Mouse (Mus musculus) gastrocnemius, postnatal 14 days (tissue): Measurements from ENCODE around the gene Cyfip2. TPM values are rescaled to one million over a fixed set of nuclear protein-coding genes. Genes with fewer than 3 reads are reported as not detected.
A peak's percentile ranks its signal among the peaks of the same experiment; 100 is the strongest.

Source experiments
- DNase-seq: peaks from one replicate; pipeline ENCODE4 v3.0.0; 2021; ENCODE audit warnings: mixed read lengths
- intact Hi-C: fragments of 180-260 bp; cut with DNase I; formaldehyde crosslinking; loops from one replicate; pipeline ENCODE4 v1.15.1; 2025; ENCODE audit warnings: low total_unique reads
- total RNA-seq, 2 experiments: library from RNA; stranded (reverse); gene quantifications; 2 replicates each; pipeline ENCODE4 v1.2.3; 2021

The Cyfip2 gene
- total RNA-seq, 2 experiments from 2014 or later, result 0.49 to 0.70 TPM

GRCm38 (mm10) chr11:46245926-46246325 is 66.7 kb downstream of the Cyfip2 start:
- no peak for DNase-seq
- intact Hi-C loops, result no loop called here

GRCm38 (mm10) chr11:46244731-46245604 is 67.7 kb downstream of the Cyfip2 start:
- DNase-seq, result no peak
- intact Hi-C loops, result no loop called here

- intact Hi-C loops, result no loop called here
- DNase-seq, result no peak
Measured at GRCm38 (mm10) chr11:46241985-46242384, 70.7 kb downstream of the Cyfip2 start.

GRCm38 (mm10) chr11:46241150-46241673 is 71.4 kb downstream of the Cyfip2 start:
- no peak for DNase-seq
- intact Hi-C loops, result no loop called here

GRCm38 (mm10) chr11:46236976-46237375 is 75.7 kb downstream of the Cyfip2 start:
- intact Hi-C loops, result no loop called here
- peak; percentile 56 for DNase-seq

- intact Hi-C loops, result no loop called here
- DNase-seq, result no peak
Measured at GRCm38 (mm10) chr11:46235334-46235733, 77.3 kb downstream of the Cyfip2 start, which contains the start of gene Fndc9. Gene Fndc9, plus strand, starts transcription at chr11:46235531.

- DNase-seq, result no peak
- intact Hi-C loops, result no loop called here
Measured at GRCm38 (mm10) chr11:46233966-46234365, 78.7 kb downstream of the Cyfip2 start.

- intact Hi-C loops, result no loop called here
- DNase-seq, result no peak
Measured at GRCm38 (mm10) chr11:46232803-46233202, 79.9 kb downstream of the Cyfip2 start.

GRCm38 (mm10) chr11:46230184-46230583 is 82.5 kb downstream of the Cyfip2 start:
- intact Hi-C loops, result no loop called here
- no peak for DNase-seq

- no peak for DNase-seq
- intact Hi-C loops, result no loop called here
Measured at GRCm38 (mm10) chr11:46225345-46225744, 87.3 kb downstream of the Cyfip2 start.

- DNase-seq, result no peak
- intact Hi-C loops, result no loop called here
Measured at GRCm38 (mm10) chr11:46223575-46223974, 89.1 kb downstream of the Cyfip2 start.

- DNase-seq, result no peak
- intact Hi-C loops, result no loop called here
Measured at GRCm38 (mm10) chr11:46220211-46220610, 92.4 kb downstream of the Cyfip2 start.

- DNase-seq, result no peak
- intact Hi-C loops, result loop anchor here (10.0 kb wide), 1 partner anchor 85 kb away; no protein-coding TSS in a partner anchor
Measured at GRCm38 (mm10) chr11:46219380-46219779, 93.3 kb downstream of the Cyfip2 start.

- intact Hi-C loops, result loop anchor here (10.0 kb wide), 1 partner anchor 84 kb away; no protein-coding TSS in a partner anchor
- DNase-seq, result no peak
Measured at GRCm38 (mm10) chr11:46218584-46218983, 94.1 kb downstream of the Cyfip2 start.

- intact Hi-C loops, result loop anchor here (10.0 kb wide), 1 partner anchor 83 kb away; no protein-coding TSS in a partner anchor
- no peak for DNase-seq
Measured at GRCm38 (mm10) chr11:46217686-46218085, 95.0 kb downstream of the Cyfip2 start.

GRCm38 (mm10) chr11:46216669-46217068 is 96.0 kb downstream of the Cyfip2 start:
- DNase-seq, result no peak
- intact Hi-C loops, result loop anchor here (10.0 kb wide), 1 partner anchor 82 kb away; no protein-coding TSS in a partner anchor

GRCm38 (mm10) chr11:46215354-46215753 is 97.3 kb downstream of the Cyfip2 start:
- peak; percentile 38 for DNase-seq

GRCm38 (mm10) chr11:46214368-46215230 is 98.1 kb downstream of the Cyfip2 start:
- intact Hi-C loops, result loop anchor here (5.0 to 10.0 kb wide), 3 partner anchors 80 to 267 kb away; no protein-coding TSS in a partner anchor
- DNase-seq, result no peak

More at GRCm38 (mm10) chr11:46215354-46215753, 97.3 kb downstream of the Cyfip2 start:
- intact Hi-C loops, result loop anchor here (10.0 kb wide), 1 partner anchor 81 kb away; no protein-coding TSS in a partner anchor

- DNase-seq, result no peak
- intact Hi-C loops, result loop anchor here (5.0 to 10.0 kb wide), 3 partner anchors 79 to 267 kb away; no protein-coding TSS in a partner anchor
Measured at GRCm38 (mm10) chr11:46213844-46214243, 98.8 kb downstream of the Cyfip2 start.
